ENCODE assay signal across 23 mouse cellular contexts in the genomic region with DNA sequence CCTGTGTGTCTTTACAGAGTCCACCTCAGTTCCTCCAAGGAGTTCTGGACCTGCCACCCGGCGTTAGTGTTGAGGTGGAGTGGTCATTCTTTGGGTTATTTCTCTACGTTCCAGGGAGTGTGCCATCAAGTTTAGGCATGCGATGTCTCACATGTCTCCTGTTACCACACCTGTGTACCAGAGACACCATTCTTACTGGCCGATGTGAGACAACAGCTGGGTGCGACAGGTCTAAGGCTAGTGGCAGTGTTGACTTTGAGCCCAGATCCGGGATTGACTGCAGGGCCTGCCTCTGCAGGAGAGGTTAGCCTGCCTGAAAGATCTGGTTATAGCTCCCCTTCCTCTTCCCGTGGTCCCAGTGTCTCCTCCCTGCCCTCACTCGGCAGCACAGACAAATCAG. TPM values are rescaled to one million over a fixed set of nuclear protein-coding genes. Genes with fewer than 3 reads are reported as not detected.
DNase-seq lines count a peak whose midpoint lies in the region; ATAC-seq and TF ChIP-seq lines count a peak whose summit lies in the region.
"Had no signal": no experiment of that assay in that cellular context is flagged by ENCODE, and none has a peak within 500 bp of the region (broad histone marks: within the 10 kb centered on the region; RNA-seq: fewer than 3 reads in every experiment).

No protein-coding gene starts in this region.

- 0 out of 2 replicates have a peak, but pooled peaks cover 4% of the 10 kb centered on the region for H3K9me3 ChIP-seq in heart, embryonic 13.5 days
- H3K9me3 ChIP-seq in liver, embryonic 13.5 days (replicated peaks): peaks cover 6% of the 10 kb centered on the region
- peaks cover 4% of the 10 kb centered on the region; the same call in 1 of the 2 replicates for H3K9me3 ChIP-seq in limb, embryonic 12.5 days
- H3K9me3 ChIP-seq: forebrain, embryonic 15.5 days; limb, embryonic 15.5 days; lung, embryonic 15.5 days had no signal

- intact Hi-C loops in heart, postnatal 14 days (cut with DNase I): loop anchor here (1.0 to 2.0 kb wide), 3 partner anchors 42 to 197 kb away; no protein-coding TSS in a partner anchor

- 77% methylated on average over 9 of the region's 9 CpGs for WGBS in heart, embryonic 13.5 days
- 80% methylated on average over 9 of the region's 9 CpGs for WGBS in liver, embryonic 13.5 days (ENCODE audit: insufficient replicate concordance)
- 76% methylated on average over 9 of the region's 9 CpGs for WGBS in limb, embryonic 12.5 days

- no peaks in the 10 kb centered on the region for H3K79me2 ChIP-seq in myocyte (ENCODE audit: control insufficient read depth, insufficient read depth)

- ATAC-seq in heart, embryonic 13.5 days (ENCODE audit: extremely low read depth, insufficient number of reproducible peaks, low FRiP score, low TSS enrichment): no peak
- peak; percentile 1; the same call in 1 of the 2 replicates for ATAC-seq in liver, embryonic 13.5 days (ENCODE audit: low read depth)
- ATAC-seq in limb, embryonic 12.5 days (ENCODE audit: insufficient number of reproducible peaks, insufficient read depth, low FRiP score, low TSS enrichment, low read depth): no peak
- ATAC-seq: forebrain, embryonic 15.5 days; hindbrain, postnatal 0 days; intestine, embryonic 16.5 days had no signal

- H3K4me2 ChIP-seq in heart, embryonic 13.5 days: no peak overlapping the region
- H3K4me2 ChIP-seq in liver, embryonic 13.5 days: no peak overlapping the region
- H3K4me2 ChIP-seq in limb, embryonic 12.5 days: no peak overlapping the region
- H3K4me2 ChIP-seq in myocyte (ENCODE audit: low read depth): no peak overlapping the region
- H3K4me2 ChIP-seq: embryonic facial prominence, embryonic 13.5 days; forebrain, embryonic 15.5 days; limb, embryonic 15.5 days; lung, embryonic 15.5 days had no signal

- H3K36me3 ChIP-seq in heart, embryonic 13.5 days: peaks cover 26% of the 10 kb centered on the region
- H3K36me3 ChIP-seq in liver, embryonic 13.5 days: peaks cover 58% of the 10 kb centered on the region
- peaks cover 26% of the 10 kb centered on the region for H3K36me3 ChIP-seq in limb, embryonic 12.5 days
- no peaks in the 10 kb centered on the region for H3K36me3 ChIP-seq in myocyte (ENCODE audit: control insufficient read depth, insufficient read depth)

- H3K9ac ChIP-seq in heart, embryonic 13.5 days: 0 out of 2 replicates have a peak overlapping the region, but pooled peaks have one; percentile 59
- H3K9ac ChIP-seq in liver, embryonic 13.5 days: no peak overlapping the region
- H3K9ac ChIP-seq in limb, embryonic 12.5 days (replicated peaks): 0 out of 2 replicates have a peak overlapping the region, but pooled peaks have one; percentile 23
- H3K9ac ChIP-seq: embryonic facial prominence, embryonic 13.5 days; forebrain, embryonic 15.5 days; limb, embryonic 15.5 days; lung, embryonic 15.5 days had no signal

- H3K27ac ChIP-seq in heart, embryonic 13.5 days (replicated peaks): no peak overlapping the region
- H3K27ac ChIP-seq in liver, embryonic 13.5 days: peak overlapping the region; percentile 62; the same call in 1 of the 2 replicates
- H3K27ac ChIP-seq in limb, embryonic 12.5 days: no peak overlapping the region
- H3K27ac ChIP-seq: embryonic facial prominence, embryonic 13.5 days; forebrain, embryonic 15.5 days; hindbrain, postnatal 0 days; limb, embryonic 15.5 days; lung, embryonic 15.5 days had no signal

- no peak for DNase-seq in heart, postnatal 14 days
- no peak for DNase-seq in liver, embryonic 13.5 days
- DNase-seq in liver: no peak
- no peak for DNase-seq in thymus, postnatal 0 days (ENCODE audit: low spot score)
- DNase-seq: adrenal gland, adult 2 months; cerebellum, adult 11 months; cerebellum, postnatal 10 days; gastrocnemius, postnatal 25 days; heart, postnatal 4 days; kidney, postnatal 14 days; lung, postnatal 36 days had no signal

- H3K4me1 ChIP-seq in heart, embryonic 13.5 days: peaks cover 35% of the 10 kb centered on the region
- peaks cover 54% of the 10 kb centered on the region for H3K4me1 ChIP-seq in liver, embryonic 13.5 days (replicated peaks)
- 0 out of 2 replicates have a peak, but pooled peaks cover 4% of the 10 kb centered on the region for H3K4me1 ChIP-seq in limb, embryonic 12.5 days (replicated peaks)

- no peak overlapping the region for H3K4me3 ChIP-seq in heart, embryonic 13.5 days
- H3K4me3 ChIP-seq in liver, embryonic 13.5 days (replicated peaks): no peak overlapping the region
- no peak overlapping the region for H3K4me3 ChIP-seq in limb, embryonic 12.5 days (replicated peaks)
- H3K4me3 ChIP-seq in myocyte: no peak overlapping the region
- H3K4me3 ChIP-seq: embryonic facial prominence, embryonic 13.5 days; forebrain, embryonic 15.5 days; limb, embryonic 15.5 days; lung, embryonic 15.5 days had no signal

- H3K27me3 ChIP-seq in heart, embryonic 13.5 days (replicated peaks): no peaks in the 10 kb centered on the region
- H3K27me3 ChIP-seq in liver, embryonic 13.5 days: no peaks in the 10 kb centered on the region
- no peaks in the 10 kb centered on the region for H3K27me3 ChIP-seq in limb, embryonic 12.5 days
- H3K27me3 ChIP-seq in myocyte (ENCODE audit: control insufficient read depth, insufficient read depth, insufficient read length): no peaks in the 10 kb centered on the region
- H3K27me3 ChIP-seq: embryonic facial prominence, embryonic 13.5 days; forebrain, embryonic 15.5 days; limb, embryonic 15.5 days; lung, embryonic 15.5 days had no signal

- H3ac ChIP-seq in myocyte (ENCODE audit: control insufficient read depth, insufficient read length): no peak overlapping the region

- TF ChIP-seq POLR2A in myocyte (IDR thresholded peaks at IDR 0.05; ENCODE audit: insufficient read length, low read depth): no peak

TF ChIP-seq in myocyte, 11 proteins besides CTCF, POLR2A, EP300 and RAD21:
- TF ChIP-seq USF1 (IDR thresholded peaks at IDR 0.05; ENCODE audit: low read depth) (no peak), MYOG (IDR thresholded peaks at IDR 0.05; ENCODE audit: control insufficient read depth in 1 of 3, insufficient read depth in 1 of 3, insufficient read length in 2 of 3, low read depth in 2 of 3) (peak in 1 of 3 experiments; percentile 48), MYOD1 (IDR thresholded peaks at IDR 0.05; ENCODE audit: control insufficient read depth in 1 of 3, insufficient read length in 2 of 3, low read depth in 2 of 3) (peak in 2 of 3 experiments; percentile 75 to 76)

RNA-seq across cellular contexts. Expression of gene Tmcc2, which starts 36.8 kb away (rescaled TPM):
- 31.5 and 35.8 TPM in 2 replicates for polyA plus RNA-seq in heart, embryonic 13.5 days (2015; fragmentation: Nextera tagmentation; extraction: Ambion mirVana)
- 10 to 100 TPM; 14.8 to 15.4 TPM for total RNA-seq in heart, postnatal 14 days (2021)
- polyA plus RNA-seq in liver, embryonic 13.5 days (2015; fragmentation: Nextera tagmentation; extraction: Ambion mirVana): 456 and 511 TPM in 2 replicates
- 17.7 and 19.0 TPM in 2 replicates for polyA plus RNA-seq in limb, embryonic 12.5 days (2016; fragmentation: Nextera tagmentation; extraction: Ambion mirVana)
- 35.2 TPM for polyA plus RNA-seq in myocyte (2012; fragmentation: generic; extraction: Trizol)
- polyA plus RNA-seq in thymus, postnatal 0 days (2015; fragmentation: Nextera tagmentation; extraction: Ambion mirVana): 0.74 and 0.86 TPM in 2 replicates

RNA-seq across cellular contexts. Expression of gene Nuak2, which starts 38.3 kb away (rescaled TPM):
- 2.0 and 2.2 TPM in 2 replicates for polyA plus RNA-seq in heart, embryonic 13.5 days (2015; fragmentation: Nextera tagmentation; extraction: Ambion mirVana)
- 1 to 10 TPM; 3.6 to 5.4 TPM for total RNA-seq in heart, postnatal 14 days (2021)
- polyA plus RNA-seq in liver, embryonic 13.5 days (2015; fragmentation: Nextera tagmentation; extraction: Ambion mirVana): 1.6 and 1.8 TPM in 2 replicates
- polyA plus RNA-seq in limb, embryonic 12.5 days (2016; fragmentation: Nextera tagmentation; extraction: Ambion mirVana): 0.63 and 0.95 TPM in 2 replicates
- 6.0 TPM for polyA plus RNA-seq in myocyte (2012; fragmentation: generic; extraction: Trizol)
- 1.7 and 2.2 TPM in 2 replicates for polyA plus RNA-seq in thymus, postnatal 0 days (2015; fragmentation: Nextera tagmentation; extraction: Ambion mirVana)

RNA-seq across cellular contexts. Expression of gene Klhdc8a, which starts 55.8 kb away (rescaled TPM):
- polyA plus RNA-seq in heart, embryonic 13.5 days (2015; fragmentation: Nextera tagmentation; extraction: Ambion mirVana): 0.34 and 0.63 TPM in 2 replicates
- 10 to 100 TPM; 23.6 to 29.0 TPM for total RNA-seq in heart, postnatal 14 days (2021)
- polyA plus RNA-seq in liver, embryonic 13.5 days (2015; fragmentation: Nextera tagmentation; extraction: Ambion mirVana): 0.03 and 0.06 TPM in 2 replicates
- 0.05 TPM in 1 of 2 replicates, not detected in the other for polyA plus RNA-seq in limb, embryonic 12.5 days (2016; fragmentation: Nextera tagmentation; extraction: Ambion mirVana)
- polyA plus RNA-seq in myocyte (2012; fragmentation: generic; extraction: Trizol): 12.4 TPM
- polyA plus RNA-seq in thymus, postnatal 0 days (2015; fragmentation: Nextera tagmentation; extraction: Ambion mirVana): 3.6 and 4.5 TPM in 2 replicates
- total RNA-seq: megakaryocyte-erythroid progenitor cell, adult 5-6 weeks; MEL; neutrophil, adult 5-6 weeks had no signal

Comparison
In these comparisons a context has a peak if more than half of its experiments do, and no peak if none do; other contexts are left out.
1. RNA of gene Tmcc2, which starts 36.8 kb away (polyA plus RNA-seq): 456 to 511 TPM in liver, embryonic 13.5 days; 31.5 to 35.8 TPM in heart, embryonic 13.5 days, 35.2 TPM in myocyte (single experiment), 17.7 to 19.0 TPM in limb, embryonic 12.5 days and 0.74 to 0.86 TPM in thymus, postnatal 0 days; every median in the first group is over 10 times any median in the second.